Mouse (Mus musculus): ENCODE measurements at regions not wholly inside any gene's neighbourhood (a gene's known extent, or its start where the extent isn't known, plus 50 kb on each side); places are given as distances from the start of the nearest gene placed in this dataset.

- Histone ChIP-seq H3K4me1 (ENCODE audit: control insufficient read depth, insufficient read depth, low read length) (no peaks in the 10 kb centered on the region), H3K9ac (ENCODE audit: low read depth, low read length) (no peak overlapping the region), H3K27me3 (replicated peaks; ENCODE audit: control insufficient read depth, insufficient read depth, low read length) (no peaks in the 10 kb centered on the region), H3K4me3 (ENCODE audit: low read length) (no peak overlapping the region), H3K9me3 (ENCODE audit: control insufficient read depth, low read length) (no peaks in the 10 kb centered on the region), H3K4me2 (ENCODE audit: low read depth, low read length) (no peak overlapping the region), H3K36me3 (ENCODE audit: control insufficient read depth, insufficient read depth, low read length) (no peaks in the 10 kb centered on the region), H3K27ac (ENCODE audit: low read length) (no peak overlapping the region)
- ATAC-seq: no peak
- 87% methylated on average over 8 of the region's 8 CpGs for WGBS
Observed at GRCm38 (mm10) chr16:92975090-92975489, 149.1 kb upstream of the Runx1 start.

- WGBS: 76% methylated on average over 5 of the region's 5 CpGs
Observed at GRCm38 (mm10) chr16:92972681-92973080, 146.7 kb upstream of the Runx1 start.

DNA sequence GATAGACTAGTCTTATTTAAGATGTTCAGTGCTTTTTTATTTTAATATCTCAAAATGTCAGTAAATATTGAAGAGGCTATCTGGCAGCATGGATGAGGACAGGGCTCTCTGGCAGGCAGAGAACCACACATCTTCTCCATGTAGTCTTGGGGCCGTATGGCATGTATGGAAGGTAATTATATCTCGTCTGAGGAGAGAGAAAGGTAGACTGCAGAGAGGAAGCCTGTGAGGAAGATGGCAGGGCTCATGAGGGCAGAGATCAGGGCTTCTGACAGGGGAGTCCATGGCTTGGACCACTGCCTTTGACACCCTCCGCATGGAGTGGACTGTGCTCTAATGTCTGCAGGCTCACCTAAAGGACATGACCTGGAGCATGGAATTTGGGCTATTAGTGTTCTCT lies 146.0 kb upstream of the Runx1 start:
- Histone ChIP-seq H3K4me2 (ENCODE audit: low read depth, low read length) (no peak overlapping the region), H3K9ac (ENCODE audit: low read depth, low read length) (no peak overlapping the region), H3K4me1 (ENCODE audit: control insufficient read depth, insufficient read depth, low read length) (no peaks in the 10 kb centered on the region), H3K4me3 (ENCODE audit: low read length) (no peak overlapping the region), H3K27me3 (replicated peaks; ENCODE audit: control insufficient read depth, insufficient read depth, low read length) (no peaks in the 10 kb centered on the region), H3K27ac (ENCODE audit: low read length) (no peak overlapping the region), H3K36me3 (ENCODE audit: control insufficient read depth, insufficient read depth, low read length) (no peaks in the 10 kb centered on the region), H3K9me3 (ENCODE audit: control insufficient read depth, low read length) (no peaks in the 10 kb centered on the region)
- no peak for ATAC-seq
- 95% methylated on average over 3 of the region's 3 CpGs for WGBS

More at GRCm38 (mm10) chr16:92972681-92973080, 146.7 kb upstream of the Runx1 start:
- Histone ChIP-seq H3K4me1 (ENCODE audit: control insufficient read depth, insufficient read depth, low read length) (no peaks in the 10 kb centered on the region), H3K9ac (ENCODE audit: low read depth, low read length) (no peak overlapping the region), H3K4me2 (ENCODE audit: low read depth, low read length) (no peak overlapping the region), H3K9me3 (ENCODE audit: control insufficient read depth, low read length) (no peaks in the 10 kb centered on the region), H3K36me3 (ENCODE audit: control insufficient read depth, insufficient read depth, low read length) (no peaks in the 10 kb centered on the region), H3K27me3 (replicated peaks; ENCODE audit: control insufficient read depth, insufficient read depth, low read length) (no peaks in the 10 kb centered on the region), H3K27ac (ENCODE audit: low read length) (no peak overlapping the region), H3K4me3 (ENCODE audit: low read length) (no peak overlapping the region)
- ATAC-seq: no peak

DNA sequence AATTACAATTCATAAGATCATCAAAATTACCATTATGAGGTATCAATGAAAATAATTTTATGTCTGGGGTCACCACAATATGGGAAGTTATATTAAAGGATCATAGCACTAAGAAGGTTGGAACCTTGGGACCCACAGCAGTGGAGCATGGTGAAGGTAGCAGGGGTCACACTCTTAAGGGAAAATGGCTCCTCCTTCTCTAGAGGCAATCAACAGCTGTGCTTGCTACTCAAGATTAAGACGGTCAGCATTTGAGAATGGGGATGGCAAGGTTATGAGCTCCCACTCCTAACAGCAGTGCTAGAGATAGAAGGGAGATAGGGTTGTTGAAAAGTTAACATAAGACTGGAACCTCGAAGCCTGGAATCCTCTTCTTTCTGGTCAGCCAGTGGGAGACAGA lies 144.6 kb upstream of the Runx1 start:
- Histone ChIP-seq H3K4me2 (ENCODE audit: low read depth, low read length) (no peak overlapping the region), H3K27me3 (replicated peaks; ENCODE audit: control insufficient read depth, insufficient read depth, low read length) (no peaks in the 10 kb centered on the region), H3K9ac (ENCODE audit: low read depth, low read length) (no peak overlapping the region), H3K27ac (ENCODE audit: low read length) (no peak overlapping the region), H3K36me3 (ENCODE audit: control insufficient read depth, insufficient read depth, low read length) (no peaks in the 10 kb centered on the region), H3K4me1 (ENCODE audit: control insufficient read depth, insufficient read depth, low read length) (no peaks in the 10 kb centered on the region), H3K9me3 (ENCODE audit: control insufficient read depth, low read length) (no peaks in the 10 kb centered on the region), H3K4me3 (ENCODE audit: low read length) (no peak overlapping the region)
- ATAC-seq: no peak
- WGBS: 92% methylated on average over 2 of the region's 2 CpGs

- Histone ChIP-seq H3K27me3 (replicated peaks; ENCODE audit: control insufficient read depth, insufficient read depth, low read length) (no peaks in the 10 kb centered on the region), H3K27ac (ENCODE audit: low read length) (no peak overlapping the region), H3K4me3 (ENCODE audit: low read length) (no peak overlapping the region), H3K4me2 (ENCODE audit: low read depth, low read length) (no peak overlapping the region), H3K36me3 (ENCODE audit: control insufficient read depth, insufficient read depth, low read length) (no peaks in the 10 kb centered on the region), H3K4me1 (ENCODE audit: control insufficient read depth, insufficient read depth, low read length) (no peaks in the 10 kb centered on the region), H3K9me3 (ENCODE audit: control insufficient read depth, low read length) (no peaks in the 10 kb centered on the region), H3K9ac (ENCODE audit: low read depth, low read length) (no peak overlapping the region)
- WGBS: 86% methylated on average over 5 of the region's 5 CpGs
- no peak for ATAC-seq
Observed at GRCm38 (mm10) chr16:92969036-92969435, 143.1 kb upstream of the Runx1 start.

- Histone ChIP-seq H3K9ac (ENCODE audit: low read depth, low read length) (no peak overlapping the region), H3K4me1 (ENCODE audit: control insufficient read depth, insufficient read depth, low read length) (no peaks in the 10 kb centered on the region), H3K9me3 (ENCODE audit: control insufficient read depth, low read length) (no peaks in the 10 kb centered on the region), H3K4me3 (ENCODE audit: low read length) (no peak overlapping the region), H3K4me2 (ENCODE audit: low read depth, low read length) (no peak overlapping the region), H3K36me3 (ENCODE audit: control insufficient read depth, insufficient read depth, low read length) (no peaks in the 10 kb centered on the region), H3K27me3 (replicated peaks; ENCODE audit: control insufficient read depth, insufficient read depth, low read length) (no peaks in the 10 kb centered on the region), H3K27ac (ENCODE audit: low read length) (no peak overlapping the region)
- WGBS: 79% methylated on average over 10 of the region's 10 CpGs
- no peak for ATAC-seq
Observed at GRCm38 (mm10) chr16:92966069-92966866, 140.3 kb upstream of the Runx1 start.

- H3K27me3 ChIP-seq (replicated peaks; ENCODE audit: control insufficient read depth, insufficient read depth, low read length): no peaks in the 10 kb centered on the region
- no peaks in the 10 kb centered on the region for H3K4me1 ChIP-seq (ENCODE audit: control insufficient read depth, insufficient read depth, low read length)
- 45% methylated on average over 3 of the region's 3 CpGs for WGBS
- H3K36me3 ChIP-seq (ENCODE audit: control insufficient read depth, insufficient read depth, low read length): no peaks in the 10 kb centered on the region
- no peak overlapping the region for H3K4me3 ChIP-seq (ENCODE audit: low read length)
- H3K27ac ChIP-seq (ENCODE audit: low read length): no peak overlapping the region
- no peak for ATAC-seq
- H3K9ac ChIP-seq (ENCODE audit: low read depth, low read length): no peak overlapping the region
- no peaks in the 10 kb centered on the region for H3K9me3 ChIP-seq (ENCODE audit: control insufficient read depth, low read length)
- no peak overlapping the region for H3K4me2 ChIP-seq (ENCODE audit: low read depth, low read length)
Observed at GRCm38 (mm10) chr16:92965651-92966050, 139.7 kb upstream of the Runx1 start.

GRCm38 (mm10) chr16:92963582-92963981 lies 137.6 kb upstream of the Runx1 start:
- Histone ChIP-seq H3K36me3 (ENCODE audit: control insufficient read depth, insufficient read depth, low read length) (no peaks in the 10 kb centered on the region), H3K9me3 (ENCODE audit: control insufficient read depth, low read length) (no peaks in the 10 kb centered on the region), H3K4me2 (ENCODE audit: low read depth, low read length) (no peak overlapping the region), H3K4me1 (ENCODE audit: control insufficient read depth, insufficient read depth, low read length) (no peaks in the 10 kb centered on the region), H3K27ac (ENCODE audit: low read length) (no peak overlapping the region), H3K27me3 (replicated peaks; ENCODE audit: control insufficient read depth, insufficient read depth, low read length) (no peaks in the 10 kb centered on the region), H3K9ac (ENCODE audit: low read depth, low read length) (no peak overlapping the region), H3K4me3 (ENCODE audit: low read length) (no peak overlapping the region)
- ATAC-seq: no peak
- 87% methylated on average over 4 of the region's 4 CpGs for WGBS

DNA sequence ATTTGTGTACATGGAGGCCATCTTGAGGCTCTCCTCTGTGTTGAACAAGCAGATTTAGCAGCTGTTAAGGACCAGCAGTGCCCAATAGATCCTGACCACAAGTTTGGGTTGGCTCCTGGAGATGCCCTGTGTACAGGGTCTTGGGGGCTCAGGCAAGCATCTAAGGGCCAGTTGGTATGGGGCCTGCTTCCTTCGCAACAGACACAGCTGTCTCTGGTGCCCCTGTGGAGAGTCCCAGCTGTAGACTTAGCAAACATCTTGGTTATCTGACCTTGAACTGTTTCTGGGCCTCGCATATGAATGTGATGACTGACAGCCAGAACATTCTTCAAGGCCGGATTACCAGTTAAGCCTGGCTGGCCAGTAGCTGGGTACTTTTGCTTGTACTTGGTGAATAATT lies 135.4 kb upstream of the Runx1 start:
- Histone ChIP-seq H3K36me3 (ENCODE audit: control insufficient read depth, insufficient read depth, low read length) (no peaks in the 10 kb centered on the region), H3K27ac (ENCODE audit: low read length) (no peak overlapping the region), H3K27me3 (replicated peaks; ENCODE audit: control insufficient read depth, insufficient read depth, low read length) (no peaks in the 10 kb centered on the region), H3K4me2 (ENCODE audit: low read depth, low read length) (no peak overlapping the region), H3K9ac (ENCODE audit: low read depth, low read length) (no peak overlapping the region), H3K4me1 (ENCODE audit: control insufficient read depth, insufficient read depth, low read length) (no peaks in the 10 kb centered on the region), H3K9me3 (ENCODE audit: control insufficient read depth, low read length) (no peaks in the 10 kb centered on the region), H3K4me3 (ENCODE audit: low read length) (no peak overlapping the region)
- ATAC-seq: no peak
- WGBS: 64% methylated on average over 3 of the region's 3 CpGs

DNA sequence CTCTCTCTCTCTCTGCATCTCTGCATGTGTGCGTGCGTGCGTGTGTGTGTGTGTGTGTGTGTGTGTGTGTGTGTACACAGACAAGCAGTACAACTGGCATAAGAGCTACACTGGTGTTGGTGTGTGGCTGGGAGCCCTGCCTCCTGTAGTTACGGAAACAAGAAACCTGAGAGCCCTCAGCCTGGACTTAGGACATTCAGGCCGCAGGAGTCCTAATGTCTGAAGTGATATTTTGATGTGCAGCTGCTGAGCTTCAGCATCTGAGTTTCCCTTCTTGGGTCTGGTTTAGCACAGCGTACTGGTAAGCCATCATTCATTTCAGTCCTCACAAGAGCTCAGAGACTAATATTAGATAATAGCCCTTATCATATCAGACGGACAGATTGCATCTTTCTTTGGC lies 134.8 kb upstream of the Runx1 start:
- WGBS: 71% methylated on average over 7 of the region's 7 CpGs
- no peak for ATAC-seq
- H3K9ac ChIP-seq (ENCODE audit: low read depth, low read length): no peak overlapping the region
- H3K4me3 ChIP-seq (ENCODE audit: low read length): no peak overlapping the region
- H3K4me1 ChIP-seq (ENCODE audit: control insufficient read depth, insufficient read depth, low read length): peaks cover under 1% of the 10 kb centered on the region
- H3K4me2 ChIP-seq (ENCODE audit: low read depth, low read length): no peak overlapping the region
- H3K9me3 ChIP-seq (ENCODE audit: control insufficient read depth, low read length): no peaks in the 10 kb centered on the region
- no peaks in the 10 kb centered on the region for H3K36me3 ChIP-seq (ENCODE audit: control insufficient read depth, insufficient read depth, low read length)
- H3K27ac ChIP-seq (ENCODE audit: low read length): no peak overlapping the region
- H3K27me3 ChIP-seq (replicated peaks; ENCODE audit: control insufficient read depth, insufficient read depth, low read length): no peaks in the 10 kb centered on the region

Measured in intestine, embryonic 16.5 days (tissue).